Mouse (Mus musculus): Measurements from ENCODE around the gene Rps6ka3.
A peak's percentile ranks its signal among the peaks of the same experiment; 100 is the strongest.

The Rps6ka3 gene

DNA sequence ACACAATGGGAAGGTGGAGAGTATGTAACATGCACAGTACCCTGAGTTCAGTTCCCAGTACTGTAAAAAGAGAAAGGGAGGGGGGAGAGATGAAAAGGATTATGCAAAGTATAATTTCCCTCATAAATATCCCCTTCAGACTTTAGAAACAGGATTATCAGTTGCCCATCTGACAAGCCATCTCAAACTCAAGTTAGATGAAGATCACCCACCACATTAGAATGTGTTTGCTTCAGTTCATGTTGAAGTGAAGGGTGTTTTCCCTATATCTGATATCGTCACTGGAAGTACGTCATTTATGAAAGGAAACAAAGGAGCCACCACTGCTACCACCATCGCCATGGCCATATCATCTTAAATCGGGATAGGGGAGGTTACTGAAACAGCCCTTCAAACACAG lies at the start of gene Rps6ka3:
Rps6ka3 (plus strand) TSS at position 301 of the 400 bp plus-strand sequence.
- no peak for DNase-seq (ENCODE audit: low spot score in 2 of 2)

- DNase-seq (ENCODE audit: low spot score in 2 of 2), result no peak
These were observed 40.9 kb upstream of the Rps6ka3 start for GRCm38 (mm10) chrX:159169200-159169599.

- DNase-seq (ENCODE audit: low spot score in 2 of 2), result no peak
These were observed 38.5 kb upstream of the Rps6ka3 start for GRCm38 (mm10) chrX:159171579-159171978.

GRCm38 (mm10) chrX:159191581-159191980 lies 18.5 kb upstream of the Rps6ka3 start:
- no peak for DNase-seq (ENCODE audit: low spot score in 2 of 2)

GRCm38 (mm10) chrX:159199495-159199894 lies 10.6 kb upstream of the Rps6ka3 start:
- no peak for DNase-seq (ENCODE audit: low spot score in 2 of 2)

- DNase-seq (ENCODE audit: low spot score in 2 of 2), result no peak
These were observed 10.0 kb upstream of the Rps6ka3 start for GRCm38 (mm10) chrX:159200101-159200500.

DNA sequence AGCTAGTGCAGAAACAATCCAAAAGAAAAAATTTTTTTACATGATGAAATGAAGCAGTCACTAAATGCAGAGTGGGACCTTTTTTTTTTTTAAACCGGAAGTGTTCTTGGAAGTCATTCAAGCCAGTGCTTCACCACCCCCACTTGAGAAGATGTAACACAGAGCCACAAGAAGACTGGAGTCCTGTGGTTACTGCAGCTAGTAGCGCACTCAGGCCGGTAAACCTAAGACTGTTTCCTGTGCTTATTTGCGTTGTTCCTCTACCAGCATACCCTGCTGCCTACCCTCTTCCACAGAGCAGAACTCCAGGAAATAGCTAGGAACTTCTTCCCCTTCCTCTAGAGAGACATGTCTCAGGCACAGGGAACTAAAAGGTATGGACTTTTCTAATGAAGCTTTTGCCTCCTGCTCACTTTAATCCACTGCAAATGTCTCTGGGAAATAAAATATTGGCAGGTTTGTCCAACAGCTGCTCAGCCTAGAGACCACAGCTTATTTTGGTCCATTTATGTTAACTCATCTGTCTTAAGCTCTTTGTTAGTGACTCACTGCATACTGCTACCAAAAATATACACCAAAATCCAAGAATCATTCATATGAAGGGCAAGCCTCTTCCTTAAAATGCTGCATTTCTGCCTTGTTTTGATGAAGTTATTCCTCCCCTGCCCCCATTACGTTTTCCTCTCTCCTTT lies 931 bp downstream of the Rps6ka3 start:
- DNase-seq (ENCODE audit: low spot score in 2 of 2), result no peak

DNA sequence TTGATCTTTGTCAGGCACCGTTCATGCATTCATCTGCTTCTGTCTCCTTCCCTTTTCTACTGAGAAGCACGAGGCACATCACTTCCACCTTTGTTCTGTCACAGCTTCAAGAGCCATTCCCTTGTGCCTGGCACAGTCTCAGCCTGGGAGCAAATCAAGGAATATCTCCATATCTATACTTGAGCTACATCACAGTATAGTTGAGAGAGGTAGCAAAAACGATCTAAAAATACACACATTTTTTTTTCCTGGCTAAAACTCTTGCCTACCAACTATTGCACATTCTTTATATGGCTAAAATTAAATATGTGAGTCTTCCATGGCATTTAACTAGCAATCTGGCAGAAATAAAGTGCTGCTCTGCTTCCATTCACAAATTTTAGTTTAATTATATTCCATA lies 5.1 kb downstream of the Rps6ka3 start:
- no peak for DNase-seq (ENCODE audit: low spot score in 2 of 2)

DNA sequence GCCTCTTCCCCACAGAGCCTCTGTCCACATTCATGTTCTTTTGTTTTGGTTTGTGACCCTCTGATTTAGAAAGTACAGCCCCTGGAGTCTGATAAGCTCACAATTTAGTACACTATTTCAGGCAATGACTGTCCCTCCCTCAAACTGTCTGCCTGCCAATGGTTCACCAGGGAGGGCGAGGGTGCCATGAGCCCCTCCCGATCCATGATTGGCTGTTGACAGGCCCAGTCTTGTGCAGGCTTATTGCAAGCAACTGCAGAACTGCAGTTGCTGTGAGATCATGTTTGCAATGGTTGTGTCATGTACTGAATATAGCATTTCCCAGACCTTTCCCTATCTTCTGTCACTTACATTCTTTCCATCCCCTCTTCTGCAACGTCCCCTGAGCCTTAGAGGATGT lies 12.4 kb downstream of the Rps6ka3 start:
- DNase-seq (ENCODE audit: low spot score in 2 of 2), result no peak

- no peak for DNase-seq (ENCODE audit: low spot score in 2 of 2)
These were observed 27.2 kb downstream of the Rps6ka3 start for GRCm38 (mm10) chrX:159237275-159237674.

- peak in 1 of 2 experiments; percentile 18 for DNase-seq (ENCODE audit: low spot score in 2 of 2)
These were observed 44.1 kb downstream of the Rps6ka3 start for GRCm38 (mm10) chrX:159254001-159254884.

DNA sequence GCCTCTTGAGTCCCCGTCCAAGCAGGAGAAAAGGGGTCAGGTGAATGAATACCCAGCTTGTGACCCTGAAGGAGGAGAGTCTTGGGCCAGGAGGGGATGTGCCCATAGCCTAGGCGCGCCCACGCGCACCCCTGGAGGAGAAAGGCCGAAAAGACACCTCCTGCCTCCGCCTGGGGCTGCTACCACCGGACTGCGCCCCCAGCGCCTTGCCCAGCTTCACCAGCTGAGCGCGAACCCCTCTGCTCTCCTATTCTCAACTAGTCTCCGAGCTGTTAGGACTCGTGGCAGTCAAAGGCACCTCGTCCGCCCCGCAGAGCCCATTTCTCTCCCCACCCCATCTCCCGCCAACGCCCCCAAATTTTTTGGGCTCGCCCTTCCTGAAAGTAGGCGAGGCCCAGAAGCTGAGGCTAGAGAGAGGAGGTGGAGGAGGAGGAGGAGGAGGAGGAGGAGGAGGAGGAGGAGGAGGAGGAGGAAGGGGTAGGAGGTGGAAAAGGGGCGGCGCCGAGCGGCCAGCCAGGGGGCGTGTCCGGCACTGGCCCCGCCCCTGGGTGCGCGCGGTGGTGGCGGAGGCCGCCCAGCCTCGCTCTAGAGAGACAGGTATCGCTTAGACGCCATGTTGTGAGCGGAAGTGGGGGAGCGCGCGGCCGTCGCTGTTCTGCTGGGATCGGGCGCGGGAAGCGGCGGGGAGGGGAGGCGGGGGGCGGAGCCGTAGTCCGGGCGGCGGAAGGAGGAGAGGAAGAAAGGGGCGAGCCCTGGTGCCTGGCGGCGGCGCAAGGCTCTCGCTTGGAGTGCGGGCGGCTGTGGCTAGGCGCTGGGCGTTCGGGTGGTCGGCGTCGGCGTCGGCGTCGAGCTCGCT lies 45.2 kb downstream of the Rps6ka3 start:
- DNase-seq (ENCODE audit: low spot score in 2 of 2), result peak; percentile 85 to 86

GRCm38 (mm10) chrX:159256040-159256852 lies 46.1 kb downstream of the Rps6ka3 start:
- peak in 1 of 2 experiments; percentile 17 for DNase-seq (ENCODE audit: low spot score in 2 of 2)

DNA sequence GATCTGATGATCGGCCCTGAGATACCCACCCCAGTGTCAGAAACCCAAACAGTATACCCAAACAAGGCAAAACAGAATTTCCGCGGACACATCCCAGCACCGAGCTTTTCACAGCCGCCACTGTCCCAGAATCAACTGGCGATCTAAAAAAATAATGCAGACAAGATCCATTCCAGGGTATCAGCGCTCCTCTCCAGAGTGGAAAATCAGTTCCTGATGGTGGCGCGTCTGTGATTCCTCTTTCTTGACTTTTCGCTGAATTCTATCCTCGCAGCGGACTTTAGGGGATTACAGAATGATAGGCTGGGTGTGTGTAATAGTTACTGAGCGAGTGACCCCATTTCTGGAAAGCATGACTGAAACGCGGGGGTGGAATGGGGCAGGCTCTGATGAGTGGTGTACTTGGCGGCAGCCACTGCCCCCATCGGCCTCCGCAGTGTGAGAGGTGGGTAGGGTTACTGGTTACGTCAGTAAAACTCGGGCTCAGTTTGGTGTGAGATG lies 46.9 kb downstream of the Rps6ka3 start:
- DNase-seq (ENCODE audit: low spot score in 2 of 2), result peak in 1 of 2 experiments; percentile 17

DNA sequence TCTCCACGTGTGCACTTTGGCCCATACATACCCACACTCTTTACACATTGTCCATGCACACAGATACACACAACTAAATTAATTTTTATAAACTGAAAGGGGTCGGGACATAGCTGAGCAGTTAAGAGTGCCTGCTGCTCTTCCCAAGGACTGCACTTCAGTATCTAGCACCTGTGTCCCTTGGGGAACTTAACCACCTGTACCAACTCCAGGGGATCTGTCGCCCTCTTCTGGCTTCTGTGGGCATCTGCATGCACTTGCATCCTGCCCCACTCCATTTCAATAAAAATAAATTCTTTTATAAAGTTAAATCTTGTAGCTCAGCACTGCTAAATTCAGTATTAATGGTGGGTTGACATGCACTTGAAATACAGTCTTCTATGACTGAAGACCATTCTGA lies 54.6 kb downstream of the Rps6ka3 start:
- no peak for DNase-seq (ENCODE audit: low spot score in 2 of 2)

DNA sequence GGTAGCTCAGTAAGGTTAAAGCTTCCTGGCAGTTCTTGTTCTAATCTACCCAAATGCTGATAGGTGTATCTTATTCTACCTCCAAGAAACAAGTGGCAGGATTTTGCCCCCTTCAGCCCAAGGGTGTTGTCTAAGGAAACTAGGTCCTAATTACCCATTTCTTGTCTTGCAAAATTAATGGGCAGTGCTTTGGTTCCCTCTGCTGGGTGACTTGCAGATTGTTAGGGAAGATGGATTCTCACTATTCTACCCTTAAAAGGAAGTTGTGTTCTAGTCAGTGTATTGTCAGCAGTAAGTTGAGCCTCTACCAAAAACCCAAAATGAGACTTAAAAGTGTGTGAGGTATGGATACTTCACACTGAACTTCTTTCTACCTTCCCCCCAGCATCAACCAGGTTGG lies 59.0 kb downstream of the Rps6ka3 start:
- DNase-seq (ENCODE audit: low spot score in 2 of 2), result no peak

DNA sequence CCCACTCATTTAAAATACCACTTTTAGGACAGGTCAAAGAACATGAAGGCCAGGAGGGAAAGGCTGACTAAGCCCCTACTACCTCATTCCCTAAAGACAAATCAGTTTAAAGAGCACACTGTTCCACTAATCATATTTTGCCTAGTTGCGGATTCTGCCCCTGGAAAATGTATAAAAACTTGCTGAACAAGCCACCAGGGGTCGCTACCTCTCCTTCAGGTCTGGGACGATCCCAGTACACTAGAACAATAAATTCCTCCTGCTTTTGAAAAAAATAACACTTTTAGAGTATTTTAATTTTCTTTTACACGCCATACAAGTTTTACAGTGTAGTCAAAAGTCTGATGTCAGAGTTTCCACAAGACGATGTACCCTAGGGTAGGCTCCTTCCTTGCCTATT lies 76.7 kb downstream of the Rps6ka3 start:
- DNase-seq (ENCODE audit: low spot score in 2 of 2), result no peak

DNA sequence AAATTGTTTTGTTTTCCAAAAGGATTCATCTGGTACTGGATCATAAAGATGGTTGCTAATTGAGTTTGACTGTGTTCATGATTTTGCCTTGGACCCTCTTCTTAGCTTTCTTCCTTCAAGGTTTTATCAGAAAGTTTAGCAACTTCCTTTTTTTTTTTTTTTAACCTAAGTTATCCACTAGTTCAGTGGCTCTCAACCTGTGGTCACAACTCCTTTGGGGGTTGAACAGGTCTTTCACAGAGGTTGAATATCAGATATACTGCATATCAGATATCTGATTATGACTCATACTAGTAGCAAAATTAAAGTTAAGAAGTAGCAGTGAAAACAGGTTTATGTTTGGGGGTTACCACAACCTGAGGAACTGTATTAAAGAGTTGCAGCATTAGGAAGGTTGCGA lies 85.8 kb downstream of the Rps6ka3 start:
- DNase-seq (ENCODE audit: low spot score in 2 of 2), result no peak

DNA sequence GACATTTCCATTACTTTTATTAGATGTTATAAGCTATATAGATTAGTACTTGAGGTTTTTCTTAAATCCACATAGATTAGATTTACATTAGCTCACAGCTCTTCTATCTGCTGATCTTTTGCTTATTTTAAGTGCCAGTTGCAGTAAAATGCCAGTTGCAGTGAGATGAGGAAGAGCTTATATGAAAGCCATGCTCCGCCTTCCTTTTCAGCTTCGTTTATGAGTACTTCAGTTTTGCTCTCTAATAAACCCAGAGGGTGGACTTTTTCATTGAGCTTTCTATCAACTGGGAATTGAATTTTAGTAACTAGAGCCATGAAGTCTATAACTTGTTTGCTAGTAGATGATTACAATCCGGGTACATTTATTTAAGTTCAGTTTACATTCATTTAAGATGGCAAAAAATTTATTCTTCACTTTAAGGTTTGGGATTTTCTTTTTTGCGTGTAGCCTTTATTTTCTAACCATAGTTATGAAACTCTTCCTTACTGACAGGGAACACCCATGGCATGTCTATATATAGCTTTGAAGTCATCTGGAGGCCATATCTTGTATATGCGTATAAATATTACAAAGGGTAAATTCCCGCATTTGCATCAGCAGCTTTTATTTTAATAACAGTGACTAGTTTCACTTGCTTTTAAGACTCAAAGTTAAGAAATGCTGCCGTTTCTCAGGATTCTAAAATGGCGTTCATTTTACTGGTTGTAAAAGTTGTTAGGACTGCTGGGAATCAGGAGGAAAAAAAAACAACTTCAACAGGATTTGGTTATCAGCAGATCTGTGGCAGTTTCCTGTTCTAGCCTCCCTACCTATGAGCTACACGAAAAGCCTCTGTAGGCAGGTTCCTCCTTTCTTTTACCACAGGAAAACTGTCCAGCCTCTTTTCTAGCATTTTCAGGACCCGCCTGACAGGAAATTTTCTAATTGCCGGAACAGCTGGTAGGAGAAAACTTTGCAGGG lies 92.5 kb downstream of the Rps6ka3 start:
- DNase-seq (ENCODE audit: low spot score in 2 of 2), result no peak

GRCm38 (mm10) chrX:159315293-159315692 lies 105.2 kb downstream of the Rps6ka3 start:
- DNase-seq (ENCODE audit: low spot score in 2 of 2), result no peak
